In genomic region chr1:89183261-89183831, GRCm38 (mm10) we compare ENCODE assay signal across 8 mouse cellular contexts.
DNase-seq lines count a peak whose midpoint lies in the region; ATAC-seq and TF ChIP-seq lines count a peak whose summit lies in the region.

No protein-coding gene starts in this region.

- H3K36me3 ChIP-seq in embryonic facial prominence, embryonic 12.5 days: no peaks in the 10 kb centered on the region
- H3K36me3 ChIP-seq in lung, postnatal 0 days (ENCODE audit: insufficient read depth, low read length): no peaks in the 10 kb centered on the region

- 0 out of 2 replicates have a peak, but pooled peaks have one; percentile 41 for ATAC-seq in embryonic facial prominence, embryonic 12.5 days (ENCODE audit: insufficient number of reproducible peaks, insufficient read depth, low FRiP score, low TSS enrichment)
- ATAC-seq in lung, postnatal 0 days: peak; percentile 92

- H3K4me1 ChIP-seq in embryonic facial prominence, embryonic 12.5 days: peaks cover 13% of the 10 kb centered on the region
- H3K4me1 ChIP-seq in lung, postnatal 0 days (ENCODE audit: insufficient read depth, low read depth, low read length): peaks cover 4% of the 10 kb centered on the region; the same call in 1 of the 2 replicates

- no peak overlapping the region for H3K9ac ChIP-seq in embryonic facial prominence, embryonic 12.5 days
- H3K9ac ChIP-seq in lung, postnatal 0 days (replicated peaks; ENCODE audit: low read depth): no peak overlapping the region

- peak; percentile 27 to 68 for DNase-seq in adrenal gland, adult (ENCODE audit: inconsistent age in 2 of 2, low spot score in 1 of 2)
- DNase-seq in adrenal gland, adult 8-10 months: no peak
- DNase-seq in heart, postnatal 25 days (ENCODE audit: low spot score): peak; percentile 36
- DNase-seq in lung, postnatal 0 days (ENCODE audit: low spot score): peak; percentile 89
- DNase-seq in testis, postnatal 10 days (ENCODE audit: low spot score): peak; percentile 71
- no peak for DNase-seq in right cerebral cortex, postnatal 25 days
- no peak for DNase-seq in kidney, postnatal 14 days

- no peak overlapping the region for H3K27ac ChIP-seq in embryonic facial prominence, embryonic 12.5 days
- peak overlapping the region; percentile 59; the same call in 1 of the 2 replicates for H3K27ac ChIP-seq in lung, postnatal 0 days (ENCODE audit: low read length)

- H3K4me2 ChIP-seq in embryonic facial prominence, embryonic 12.5 days (replicated peaks): no peak overlapping the region
- H3K4me2 ChIP-seq in lung, postnatal 0 days (replicated peaks; ENCODE audit: low read depth, low read length): 0 out of 2 replicates have a peak overlapping the region, but pooled peaks have one; percentile 17

- TF ChIP-seq EP300 in lung, postnatal 0 days (IDR thresholded peaks at IDR 0.05): peak; percentile 88

- intact Hi-C loops in heart, postnatal 25 days (cut with DNase I): no loop called here

- no peak for TF ChIP-seq CTCF in lung, postnatal 0 days (IDR thresholded peaks at IDR 0.05)

- WGBS in embryonic facial prominence, embryonic 12.5 days: 18% methylated on average over 9 of the region's 9 CpGs
- 6% methylated on average over 9 of the region's 9 CpGs for WGBS in lung, postnatal 0 days

- no peaks in the 10 kb centered on the region for H3K27me3 ChIP-seq in embryonic facial prominence, embryonic 12.5 days
- no peaks in the 10 kb centered on the region for H3K27me3 ChIP-seq in lung, postnatal 0 days (replicated peaks; ENCODE audit: insufficient read depth, low read length)

- no peak overlapping the region for H3K4me3 ChIP-seq in embryonic facial prominence, embryonic 12.5 days
- no peak overlapping the region for H3K4me3 ChIP-seq in lung, postnatal 0 days (ENCODE audit: low read depth, low read length)

- no peaks in the 10 kb centered on the region for H3K9me3 ChIP-seq in embryonic facial prominence, embryonic 12.5 days
- no peaks in the 10 kb centered on the region for H3K9me3 ChIP-seq in lung, postnatal 0 days (ENCODE audit: low read length)

Comparison
In these comparisons a context has a peak if more than half of its experiments do, and no peak if none do; other contexts are left out.
1. DNase-seq: peak in adrenal gland, adult (2 of 2), heart, postnatal 25 days (single experiment), lung, postnatal 0 days (single experiment) and testis, postnatal 10 days (single experiment); none in adrenal gland, adult 8-10 months (single experiment), right cerebral cortex, postnatal 25 days (single experiment) and kidney, postnatal 14 days (single experiment).